Mouse (Mus musculus): ENCODE measurements around the gene Exoc4. TPM values are rescaled to one million over a fixed set of nuclear protein-coding genes. Genes with fewer than 3 reads are reported as not detected.

Gene Exoc4
- polyA plus RNA-seq, 1 experiment, result 3.3 TPM

- H3K27me3 ChIP-seq (ENCODE audit: control insufficient read depth, insufficient read depth, low read length), result no peaks in the 10 kb centered on the region
- H3K4me1 ChIP-seq (ENCODE audit: control insufficient read depth, insufficient read depth, insufficient read length, low read length), result no peaks in the 10 kb centered on the region
- WGBS, result 76% methylated on average over 5 of the region's 5 CpGs
- no peak overlapping the region for H3K27ac ChIP-seq (ENCODE audit: insufficient read depth, low read depth, low read length)
- no peak overlapping the region for H3K4me3 ChIP-seq (ENCODE audit: low read depth, low read length)
- TF ChIP-seq CTCF (IDR thresholded peaks at IDR 0.05; ENCODE audit: extremely low read depth, insufficient read length, insufficient replicate concordance, low read depth, low read length), result no peak
- TF ChIP-seq POLR2A (IDR thresholded peaks at IDR 0.05; ENCODE audit: low read depth, low read length), result no peak
- H3K36me3 ChIP-seq (ENCODE audit: control insufficient read depth, insufficient read depth, low read length), result no peaks in the 10 kb centered on the region
Measured at GRCm38 (mm10) chr6:33987132-33987531, 738.2 kb downstream of the Exoc4 start.

DNA sequence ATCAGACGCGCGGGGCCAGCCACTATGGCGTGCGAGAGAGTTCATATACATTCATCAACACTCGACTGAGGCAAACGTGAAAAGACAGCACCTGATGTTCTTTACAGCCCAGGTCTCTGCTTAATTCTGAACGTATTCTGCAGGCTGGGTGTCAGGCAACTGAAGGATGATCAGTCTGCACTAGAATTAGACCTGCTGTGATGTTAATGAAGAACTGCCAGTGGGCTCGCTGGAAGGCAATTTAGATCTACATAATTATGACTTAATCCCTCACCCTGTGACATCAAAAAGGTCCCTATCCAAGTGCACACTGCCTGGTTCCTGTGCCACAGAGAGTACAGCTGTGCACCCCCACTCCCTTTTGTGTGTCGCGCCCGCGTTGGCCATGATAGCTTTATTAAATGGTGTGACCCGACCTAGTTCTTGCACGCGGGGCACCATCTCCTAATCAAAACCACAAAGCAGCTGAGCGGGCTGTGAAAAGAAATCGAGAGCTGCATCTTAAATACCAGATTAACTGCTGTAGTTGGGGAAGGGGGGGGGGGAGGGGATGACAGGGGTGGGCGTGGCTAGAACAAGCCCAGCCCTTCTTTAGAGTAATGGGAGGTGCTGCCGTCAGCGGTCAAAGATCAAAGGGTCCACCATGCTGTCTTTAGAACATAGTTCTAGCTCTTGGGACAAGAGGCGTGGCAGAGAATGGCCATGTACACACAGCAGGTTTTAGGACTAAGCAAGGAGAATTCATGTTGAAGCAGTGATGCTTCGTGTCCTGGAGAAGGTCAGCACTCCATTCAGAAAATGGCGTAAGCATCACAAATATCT, 743.5 kb downstream of the Exoc4 start:
- no peaks in the 10 kb centered on the region for H3K4me1 ChIP-seq (ENCODE audit: control insufficient read depth, insufficient read depth, insufficient read length, low read length)
- no peak overlapping the region for H3K4me3 ChIP-seq (ENCODE audit: low read depth, low read length)
- no peak overlapping the region for H3K27ac ChIP-seq (ENCODE audit: insufficient read depth, low read depth, low read length)
- no peaks in the 10 kb centered on the region for H3K27me3 ChIP-seq (ENCODE audit: control insufficient read depth, insufficient read depth, low read length)
- TF ChIP-seq CTCF (IDR thresholded peaks at IDR 0.05; ENCODE audit: extremely low read depth, insufficient read length, insufficient replicate concordance, low read depth, low read length), result no peak
- no peaks in the 10 kb centered on the region for H3K36me3 ChIP-seq (ENCODE audit: control insufficient read depth, insufficient read depth, low read length)
- WGBS, result 64% methylated on average over 24 of the region's 24 CpGs

GRCm38 (mm10) chr6:33993842-33994241, 745.0 kb downstream of the Exoc4 start:
- H3K27me3 ChIP-seq (ENCODE audit: control insufficient read depth, insufficient read depth, low read length), result no peaks in the 10 kb centered on the region
- 65% methylated on average over 6 of the region's 6 CpGs for WGBS
- TF ChIP-seq POLR2A (IDR thresholded peaks at IDR 0.05; ENCODE audit: low read depth, low read length) (no peak), CTCF (IDR thresholded peaks at IDR 0.05; ENCODE audit: extremely low read depth, insufficient read length, insufficient replicate concordance, low read depth, low read length) (no peak)
- no peaks in the 10 kb centered on the region for H3K4me1 ChIP-seq (ENCODE audit: control insufficient read depth, insufficient read depth, insufficient read length, low read length)
- no peaks in the 10 kb centered on the region for H3K36me3 ChIP-seq (ENCODE audit: control insufficient read depth, insufficient read depth, low read length)
- H3K4me3 ChIP-seq (ENCODE audit: low read depth, low read length), result no peak overlapping the region
- H3K27ac ChIP-seq (ENCODE audit: insufficient read depth, low read depth, low read length), result no peak overlapping the region

- no peaks in the 10 kb centered on the region for H3K4me1 ChIP-seq (ENCODE audit: control insufficient read depth, insufficient read depth, insufficient read length, low read length)
- no peaks in the 10 kb centered on the region for H3K27me3 ChIP-seq (ENCODE audit: control insufficient read depth, insufficient read depth, low read length)
- H3K36me3 ChIP-seq (ENCODE audit: control insufficient read depth, insufficient read depth, low read length), result no peaks in the 10 kb centered on the region
- H3K27ac ChIP-seq (ENCODE audit: insufficient read depth, low read depth, low read length), result no peak overlapping the region
- no peak overlapping the region for H3K4me3 ChIP-seq (ENCODE audit: low read depth, low read length)
- WGBS, result 33% methylated on average over 4 of the region's 4 CpGs
- TF ChIP-seq POLR2A (IDR thresholded peaks at IDR 0.05; ENCODE audit: low read depth, low read length) (no peak), CTCF (IDR thresholded peaks at IDR 0.05; ENCODE audit: extremely low read depth, insufficient read length, insufficient replicate concordance, low read depth, low read length) (no peak)
Measured at GRCm38 (mm10) chr6:33998590-33998989, 749.7 kb downstream of the Exoc4 start.

DNA sequence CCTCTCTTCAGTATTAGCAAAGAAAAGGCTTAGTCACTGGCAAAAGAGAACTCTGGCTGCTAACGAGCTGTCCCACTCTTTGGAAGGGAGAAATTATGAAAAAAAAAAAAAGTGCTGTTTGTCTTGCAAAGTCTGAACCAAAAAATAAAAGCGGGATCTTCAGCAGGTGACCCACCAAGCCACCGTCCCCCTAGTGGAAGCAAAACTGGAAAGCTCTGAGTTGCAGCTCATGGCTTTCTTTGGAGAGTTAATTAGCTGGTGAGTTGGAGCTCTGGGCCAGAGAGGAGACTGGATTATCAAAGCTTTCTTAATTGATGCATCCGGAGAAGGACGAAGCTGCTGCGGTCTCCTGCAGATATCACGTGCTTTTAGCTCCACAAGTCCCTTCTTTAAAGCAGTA, 750.6 kb downstream of the Exoc4 start:
- Histone ChIP-seq H3K4me3 (ENCODE audit: low read depth, low read length) (no peak overlapping the region), H3K4me1 (ENCODE audit: control insufficient read depth, insufficient read depth, insufficient read length, low read length) (no peaks in the 10 kb centered on the region), H3K27me3 (ENCODE audit: control insufficient read depth, insufficient read depth, low read length) (no peaks in the 10 kb centered on the region), H3K27ac (ENCODE audit: insufficient read depth, low read depth, low read length) (no peak overlapping the region), H3K36me3 (ENCODE audit: control insufficient read depth, insufficient read depth, low read length) (no peaks in the 10 kb centered on the region)
- TF ChIP-seq CTCF (IDR thresholded peaks at IDR 0.05; ENCODE audit: extremely low read depth, insufficient read length, insufficient replicate concordance, low read depth, low read length) (no peak), POLR2A (IDR thresholded peaks at IDR 0.05; ENCODE audit: low read depth, low read length) (no peak)
- WGBS, result 56% methylated on average over 7 of the region's 7 CpGs

DNA sequence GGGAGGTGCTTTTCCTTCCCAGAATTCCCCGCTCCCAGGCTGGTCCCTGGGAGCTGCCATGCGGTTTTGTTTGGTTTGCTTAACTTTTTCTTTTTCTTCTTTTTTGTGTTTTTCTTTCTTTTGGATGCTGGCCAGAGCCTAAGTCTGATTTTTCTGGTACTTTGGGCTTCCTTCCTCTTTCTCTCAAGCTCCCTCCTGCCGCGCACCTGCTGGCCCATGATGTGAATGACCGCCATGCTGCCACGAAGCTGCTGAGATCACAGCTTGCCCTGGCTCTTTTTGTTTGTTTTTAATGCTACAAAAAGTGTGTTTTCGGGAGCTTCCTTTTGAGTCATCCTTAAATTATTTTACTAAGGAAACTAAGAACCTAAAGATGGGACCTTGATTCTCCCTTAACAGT, 751.8 kb downstream of the Exoc4 start:
- H3K4me1 ChIP-seq (ENCODE audit: control insufficient read depth, insufficient read depth, insufficient read length, low read length), result no peaks in the 10 kb centered on the region
- WGBS, result 82% methylated on average over 7 of the region's 7 CpGs
- H3K4me3 ChIP-seq (ENCODE audit: low read depth, low read length), result no peak overlapping the region
- TF ChIP-seq POLR2A (IDR thresholded peaks at IDR 0.05; ENCODE audit: low read depth, low read length) (no peak), CTCF (IDR thresholded peaks at IDR 0.05; ENCODE audit: extremely low read depth, insufficient read length, insufficient replicate concordance, low read depth, low read length) (no peak)
- no peak overlapping the region for H3K27ac ChIP-seq (ENCODE audit: insufficient read depth, low read depth, low read length)
- H3K27me3 ChIP-seq (ENCODE audit: control insufficient read depth, insufficient read depth, low read length), result no peaks in the 10 kb centered on the region
- H3K36me3 ChIP-seq (ENCODE audit: control insufficient read depth, insufficient read depth, low read length), result no peaks in the 10 kb centered on the region

GRCm38 (mm10) chr6:34003033-34003432, 754.1 kb downstream of the Exoc4 start:
- no peak for TF ChIP-seq POLR2A (IDR thresholded peaks at IDR 0.05; ENCODE audit: low read depth, low read length)
- no peak for TF ChIP-seq CTCF (IDR thresholded peaks at IDR 0.05; ENCODE audit: extremely low read depth, insufficient read length, insufficient replicate concordance, low read depth, low read length)
- no peaks in the 10 kb centered on the region for H3K36me3 ChIP-seq (ENCODE audit: control insufficient read depth, insufficient read depth, low read length)
- no peak overlapping the region for H3K4me3 ChIP-seq (ENCODE audit: low read depth, low read length)
- H3K27ac ChIP-seq (ENCODE audit: insufficient read depth, low read depth, low read length), result no peak overlapping the region
- no peaks in the 10 kb centered on the region for H3K4me1 ChIP-seq (ENCODE audit: control insufficient read depth, insufficient read depth, insufficient read length, low read length)
- H3K27me3 ChIP-seq (ENCODE audit: control insufficient read depth, insufficient read depth, low read length), result no peaks in the 10 kb centered on the region
- WGBS, result 29% methylated on average over 1 of the region's 1 CpGs

Measured in small intestine, adult 2 months (tissue).